Mouse (Mus musculus) kidney, postnatal 0 days (tissue): ENCODE data around the gene Aldh2. TPM values are rescaled to one million over a fixed set of nuclear protein-coding genes. Genes with fewer than 3 reads are reported as not detected.
"Not testable (repeated sequence)": the region's sequence is repeated elsewhere in the genome, so short reads cannot be mapped to it uniquely, and the experiment has no call there.

ENCODE experiments used
- ATAC-seq: fragments of 200-750 bp; cut with Nextera tagmentation; replicated peaks from 2 replicates; pipeline ENCODE4 v1.8.0; 2017; ENCODE audit warnings: low read depth, moderate number of reproducible peaks, moderate TSS enrichment, moderate library complexity; ENCODE audit not compliant: low FRiP score
- DNase-seq: peaks from one replicate; pipeline ENCODE4 v3.0.0-alpha.2; 2016; ENCODE audit warnings: low spot score
- H3K27ac ChIP-seq: fragments of 300-500 bp; sonication (generic); 2 replicates; pipeline ENCODE4 v1.5.1; 2014; ENCODE audit warnings: mild to moderate bottlenecking
- H3K27me3 ChIP-seq: fragments of 300-500 bp; sonication (generic); 2 replicates; pipeline ENCODE4 v1.6.1; 2014; ENCODE audit warnings: low read length, mixed read lengths; ENCODE audit not compliant: insufficient read depth
- H3K36me3 ChIP-seq: fragments of 300-500 bp; sonication (generic); 2 replicates; pipeline ENCODE4 v1.6.1; 2014; ENCODE audit warnings: low read length, mixed read lengths; ENCODE audit not compliant: insufficient read depth
- H3K4me1 ChIP-seq: fragments of 300-500 bp; sonication (generic); replicated peaks from 2 replicates; pipeline ENCODE4 v1.6.1; 2014; ENCODE audit warnings: antibody characterized with exemption, low read length, mixed read lengths; ENCODE audit not compliant: insufficient read depth
- H3K4me2 ChIP-seq: fragments of 300-500 bp; sonication (generic); 2 replicates; pipeline ENCODE4 v1.6.1; 2014; ENCODE audit warnings: mild to moderate bottlenecking, low read length, moderate library complexity, mixed read lengths
- H3K4me3 ChIP-seq: fragments of 300-500 bp; sonication (generic); replicated peaks from 2 replicates; pipeline ENCODE4 v1.5.1; 2014; ENCODE audit warnings: low read depth, low read length
- H3K9ac ChIP-seq: fragments of 300-500 bp; sonication (generic); 2 replicates; pipeline ENCODE4 v1.6.1; 2014; ENCODE audit warnings: low read depth, low read length
- H3K9me3 ChIP-seq: fragments of 300-500 bp; sonication (generic); replicated peaks from 2 replicates; pipeline ENCODE4 v1.6.1; 2016; ENCODE audit warnings: low read length, inconsistent platforms, mixed read lengths
- CTCF ChIP-seq: IDR thresholded peaks from 2 replicates; pipeline ENCODE4 v1.5.1; 2016; ENCODE audit warnings: antibody characterized with exemption, low read depth, mild to moderate bottlenecking, moderate library complexity
- WGBS: fragments of 180-500 bp; shearing (Covaris S2); extraction: QIAGEN DNeasy Blood & Tissue Kit; methylation state at CpG from one replicate; pipeline ENCODE4 v1.1.7; 2014; 5-methylcytosine and 5-hydroxymethylcytosine counted together
- polyA plus RNA-seq: library from polyadenylated mRNA; unstranded; fragments of >200 nt; fragmentation: Nextera tagmentation; extraction: Ambion mirVana; gene quantifications from 2 replicates; pipeline ENCODE4 v1.2.1, GENCODE M21; 2015

Aldh2 gene
- polyA plus RNA-seq, result 203 and 226 TPM in 2 replicates

GRCm38 (mm10) chr5:121593451-121594401 is at the start of gene Aldh2:
Aldh2 (minus strand) TSS chr5:121593824.
- TF ChIP-seq CTCF, result peak; percentile 44
- H3K27me3 ChIP-seq, result no peaks in the 10 kb centered on the region
- DNase-seq, result peak; percentile 95
- H3K9ac ChIP-seq, result peak within 1 kb of the TSS; percentile 82
- peaks cover 11% of the 10 kb centered on the region for H3K4me1 ChIP-seq
- H3K4me3 ChIP-seq, result peak within 1 kb of the TSS; percentile 66
- peak within 1 kb of the TSS; percentile 83 for H3K27ac ChIP-seq
- no peaks in the 10 kb centered on the region for H3K36me3 ChIP-seq
- ATAC-seq, result peak; percentile 87
- no peaks in the 10 kb centered on the region for H3K9me3 ChIP-seq
- WGBS, result 4% methylated on average over 47 of the region's 47 CpGs
- peak within 1 kb of the TSS; percentile 98 for H3K4me2 ChIP-seq

DNA sequence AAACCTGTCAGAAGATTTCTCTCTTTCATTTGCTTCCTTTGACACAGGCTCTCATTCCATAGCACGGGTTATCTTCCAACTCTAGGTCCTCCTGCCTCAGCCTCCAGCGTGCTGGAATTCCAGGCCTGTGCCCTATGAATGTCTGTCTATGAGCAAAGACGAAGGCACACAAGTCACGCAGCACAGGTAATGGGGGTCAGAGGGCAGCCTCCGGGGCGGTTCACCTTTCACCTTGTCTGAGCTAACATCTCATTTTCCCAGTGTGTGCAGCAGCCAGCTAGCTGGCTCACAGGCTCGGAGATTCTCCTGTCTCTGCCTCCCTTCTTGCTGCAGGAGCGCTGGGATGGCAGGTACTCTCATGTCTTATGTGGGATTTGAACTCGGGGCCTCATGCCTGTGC is 46.0 kb upstream of the Aldh2 start:
- WGBS, result 84% methylated on average over 9 of the region's 9 CpGs
- Histone ChIP-seq H3K9me3 (no peaks in the 10 kb centered on the region), H3K4me2 (no peak overlapping the region), H3K9ac (no peak overlapping the region), H3K27ac (no peak overlapping the region), H3K4me1 (no peaks in the 10 kb centered on the region), H3K36me3 (no peaks in the 10 kb centered on the region), H3K4me3 (no peak overlapping the region), H3K27me3 (no peaks in the 10 kb centered on the region)
- no peak for TF ChIP-seq CTCF
- no peak for ATAC-seq
- no peak for DNase-seq

GRCm38 (mm10) chr5:121637296-121637695 is 43.7 kb upstream of the Aldh2 start:
- H3K27ac ChIP-seq, result no peak overlapping the region
- no peaks in the 10 kb centered on the region for H3K36me3 ChIP-seq
- H3K4me1 ChIP-seq, result no peaks in the 10 kb centered on the region
- 83% methylated on average over 6 of the region's 6 CpGs for WGBS
- no peak overlapping the region for H3K4me3 ChIP-seq
- H3K4me2 ChIP-seq, result no peak overlapping the region
- no peaks in the 10 kb centered on the region for H3K9me3 ChIP-seq
- ATAC-seq (no peak), DNase-seq (no peak)
- no peaks in the 10 kb centered on the region for H3K27me3 ChIP-seq
- TF ChIP-seq CTCF, result no peak
- no peak overlapping the region for H3K9ac ChIP-seq

DNA sequence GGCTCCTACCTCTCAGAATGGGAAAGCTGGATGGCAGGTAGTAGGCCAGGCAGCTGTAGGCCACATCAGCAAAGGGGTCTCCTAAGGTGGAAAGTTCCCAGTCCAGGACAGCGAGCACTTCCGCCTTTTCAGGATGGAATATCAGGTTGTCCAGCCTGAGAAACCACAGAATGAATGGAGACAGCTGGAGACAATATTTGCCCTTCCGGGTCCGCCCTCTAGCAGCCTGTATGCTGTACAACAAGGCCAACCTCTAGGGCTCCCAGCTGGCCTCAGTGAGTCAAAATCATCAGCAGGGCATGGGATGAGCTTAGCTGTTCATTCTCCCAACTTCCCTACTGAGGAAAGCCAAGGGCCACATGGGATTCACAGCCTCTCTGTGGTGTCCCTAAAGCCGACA is 41.0 kb upstream of the Aldh2 start:
- Histone ChIP-seq H3K27ac (no peak overlapping the region), H3K4me3 (no peak overlapping the region), H3K4me1 (no peaks in the 10 kb centered on the region), H3K4me2 (no peak overlapping the region), H3K9ac (no peak overlapping the region), H3K9me3 (no peaks in the 10 kb centered on the region), H3K36me3 (no peaks in the 10 kb centered on the region), H3K27me3 (no peaks in the 10 kb centered on the region)
- ATAC-seq (no peak), DNase-seq (no peak)
- 79% methylated on average over 5 of the region's 5 CpGs for WGBS
- no peak for TF ChIP-seq CTCF

DNA sequence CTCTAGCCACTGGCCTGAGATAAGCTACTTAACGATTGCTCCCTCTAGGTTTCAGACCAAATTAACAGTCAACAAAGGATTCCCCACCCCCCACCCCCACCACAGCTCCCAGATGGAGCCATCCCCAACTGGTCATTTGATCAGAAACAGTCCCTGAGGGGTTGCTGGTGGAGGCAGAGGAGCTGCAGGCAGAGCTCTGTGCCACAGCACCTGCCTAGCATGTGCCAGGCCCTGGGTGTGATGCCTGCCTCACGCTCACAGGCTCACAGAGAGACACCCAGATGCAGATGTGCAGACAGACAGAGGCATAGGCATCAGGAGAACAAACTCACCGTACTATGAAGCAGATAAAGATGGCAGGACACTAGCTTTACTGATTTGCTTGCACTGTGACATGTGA is 39.2 kb upstream of the Aldh2 start:
- H3K36me3 ChIP-seq, result no peaks in the 10 kb centered on the region
- no peaks in the 10 kb centered on the region for H3K4me1 ChIP-seq
- 45% methylated on average over 3 of the region's 3 CpGs for WGBS
- no peak for DNase-seq
- TF ChIP-seq CTCF, result no peak
- ATAC-seq, result no peak
- no peaks in the 10 kb centered on the region for H3K27me3 ChIP-seq
- H3K4me2 ChIP-seq, result no peak overlapping the region
- no peak overlapping the region for H3K9ac ChIP-seq
- no peak overlapping the region for H3K4me3 ChIP-seq
- H3K9me3 ChIP-seq, result no peaks in the 10 kb centered on the region
- H3K27ac ChIP-seq, result no peak overlapping the region

DNA sequence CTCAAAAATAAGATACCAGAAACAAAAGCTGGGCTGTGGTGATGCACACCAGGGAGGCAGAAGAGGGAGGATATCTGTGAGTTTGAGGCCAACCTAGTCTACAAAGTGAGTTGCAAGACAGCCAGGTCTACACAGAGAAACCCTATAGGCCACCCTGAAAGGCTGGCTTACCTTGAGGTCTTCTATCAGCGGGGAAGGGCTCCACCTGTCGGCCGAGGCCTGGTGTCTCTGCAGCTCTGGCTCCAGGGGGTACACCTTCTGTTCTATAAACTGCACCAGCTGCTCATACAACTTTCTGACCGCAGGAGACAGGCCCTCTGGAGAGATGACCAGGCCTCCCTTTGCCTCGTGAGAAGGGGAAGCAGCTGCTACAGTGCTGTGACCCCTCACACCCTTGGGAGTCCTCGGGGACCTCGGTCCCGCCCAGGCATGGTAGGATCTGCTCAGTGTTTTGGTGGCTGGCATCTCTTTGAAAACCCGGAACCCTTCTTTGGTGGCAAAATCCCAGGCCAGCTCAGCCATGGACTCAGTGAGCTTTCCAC is 37.6 kb upstream of the Aldh2 start:
- H3K9me3 ChIP-seq, ATAC-seq, DNase-seq, H3K36me3 ChIP-seq, H3K27me3 ChIP-seq, H3K9ac ChIP-seq, H3K4me1 ChIP-seq, H3K4me3 ChIP-seq, H3K27ac ChIP-seq, H3K4me2 ChIP-seq: not testable (repeated sequence)
- TF ChIP-seq CTCF, result peak; percentile 26; the same call in 1 of the 2 replicates
- 62% methylated on average over 9 of the region's 9 CpGs for WGBS
